Mouse (Mus musculus) gastrocnemius, adult 18-20 months (tissue): Measurements from ENCODE around the gene Olfr183. TPM values are rescaled to one million over a fixed set of nuclear protein-coding genes. Genes with fewer than 3 reads are reported as not detected.
"Not testable (repeated sequence)": the region's sequence is repeated elsewhere in the genome, so short reads cannot be mapped to it uniquely, and the experiment has no call there.

ENCODE experiments used
- DNase-seq: peaks from one replicate; pipeline ENCODE4 v3.0.0; 2021; ENCODE audit warnings: low spot score
- long read RNA-seq, 2 experiments: library from polyadenylated mRNA; stranded (forward); transcript quantifications; one replicate each; pipeline ENCODE4 v2.0.0; 2021
- total RNA-seq, 2 experiments: library from RNA; stranded (reverse); gene quantifications; 2 replicates each; pipeline ENCODE4 v1.2.3; 2021

Olfr183 gene
- not detected for total RNA-seq
- long read RNA-seq, experiment 1, result 0 reads
- long read RNA-seq, experiment 2, result 0 reads

- DNase-seq, result no peak
Measured at GRCm38 (mm10) chr16:58995057-58995456, at the start of gene Olfr183. TSS of gene Olfr183 (plus strand) at chr16:58995357.

GRCm38 (mm10) chr16:59007146-59007545, 12.0 kb downstream of the Olfr183 start:
- no peak for DNase-seq

GRCm38 (mm10) chr16:59013357-59014018, 18.3 kb downstream of the Olfr183 start:
- no peak for DNase-seq

GRCm38 (mm10) chr16:59030191-59030590, 35.0 kb downstream of the Olfr183 start, which contains the start of gene Olfr186:
TSS of gene Olfr186 (minus strand) at chr16:59030291.
- DNase-seq, result no peak

- DNase-seq, result no peak
Measured at GRCm38 (mm10) chr16:59039710-59040109, 44.6 kb downstream of the Olfr183 start, which contains the start of gene Olfr187. TSS of gene Olfr187 (minus strand) at chr16:59039767.

GRCm38 (mm10) chr16:59045835-59046234, 50.7 kb downstream of the Olfr183 start:
- DNase-seq, result no peak

GRCm38 (mm10) chr16:59047579-59047978, 52.4 kb downstream of the Olfr183 start:
- DNase-seq, result no peak

GRCm38 (mm10) chr16:59048860-59049259, 53.7 kb downstream of the Olfr183 start:
- no peak for DNase-seq

- DNase-seq, result not testable (repeated sequence)
Measured at GRCm38 (mm10) chr16:59049286-59049685, 54.1 kb downstream of the Olfr183 start.

Other genes with a start within 250 kb of the Olfr183 start
- not detected for gene Olfr172, start 232.2 kb upstream of the Olfr183 start, total RNA-seq
- gene Olfr173, start 195.1 kb upstream of the Olfr183 start, total RNA-seq, result not detected
- gene Olfr175-ps1, start 168.6 kb upstream of the Olfr183 start, total RNA-seq, result not detected
- gene Olfr177, start 120.6 kb upstream of the Olfr183 start, total RNA-seq, result not detected
- gene Olfr178, start 103.3 kb upstream of the Olfr183 start, total RNA-seq, result not detected
- not detected for gene Olfr181, start 66.6 kb upstream of the Olfr183 start, total RNA-seq
- gene Olfr180, start 66.0 kb upstream of the Olfr183 start, total RNA-seq, result not detected
- not detected for gene Olfr186, start 34.9 kb downstream of the Olfr183 start, total RNA-seq
- not detected for gene Olfr187, start 44.4 kb downstream of the Olfr183 start, total RNA-seq
- not detected for gene Olfr190, start 82.6 kb downstream of the Olfr183 start, total RNA-seq
- gene Olfr191, start 94.5 kb downstream of the Olfr183 start, total RNA-seq, result not detected
- not detected for gene Olfr193, start 116.5 kb downstream of the Olfr183 start, total RNA-seq
- gene Olfr194, start 125.7 kb downstream of the Olfr183 start, total RNA-seq, result not detected
- not detected for gene Olfr195, start 151.7 kb downstream of the Olfr183 start, total RNA-seq
- gene Olfr196, start 175.1 kb downstream of the Olfr183 start, total RNA-seq, result not detected
- not detected for gene Olfr198, start 208.2 kb downstream of the Olfr183 start, total RNA-seq
- not detected for gene Olfr199, start 224.4 kb downstream of the Olfr183 start, total RNA-seq